15 mouse cellular contexts compared by ENCODE assay signal in genomic region chr6:63515957-63516356, GRCm38 (mm10).
"Had no signal": no experiment of that assay in that cellular context is flagged by ENCODE, and none has a peak within 500 bp of the region (broad histone marks: within the 10 kb centered on the region; RNA-seq: fewer than 3 reads in every experiment).

No protein-coding gene starts in this region.

- H3K4me3 ChIP-seq: neural tube, embryonic 15.5 days; stomach, embryonic 15.5 days had no signal

- H3K9me3 ChIP-seq: neural tube, embryonic 15.5 days; stomach, embryonic 15.5 days had no signal

- H3K27me3 ChIP-seq: neural tube, embryonic 15.5 days; stomach, embryonic 15.5 days had no signal

- H3K9ac ChIP-seq: neural tube, embryonic 15.5 days; stomach, embryonic 15.5 days had no signal

- H3K27ac ChIP-seq: neural tube, embryonic 15.5 days; stomach, embryonic 15.5 days; stomach, postnatal 0 days had no signal

- H3K36me3 ChIP-seq: neural tube, embryonic 15.5 days; stomach, embryonic 15.5 days had no signal

- H3K4me2 ChIP-seq: neural tube, embryonic 15.5 days; stomach, embryonic 15.5 days had no signal

- H3K4me1 ChIP-seq: neural tube, embryonic 15.5 days; stomach, embryonic 15.5 days had no signal

- DNase-seq: retina, postnatal 1 day; right cerebral cortex, adult 18-20 months; right cerebral cortex, postnatal 14 days; right cerebral cortex, postnatal 25 days; right cerebral cortex, postnatal 4 days; spleen, adult 18-20 months; thymus, adult 18-20 months; thymus, adult 2 months; thymus, postnatal 14 days; thymus, postnatal 25 days; thymus, postnatal 36 days; thymus, postnatal 4 days had no signal
